Mouse (Mus musculus): ENCODE data around the gene Atp6v1f. TPM values are rescaled to one million over a fixed set of nuclear protein-coding genes. Genes with fewer than 3 reads are reported as not detected.

The Atp6v1f gene
- total RNA-seq, 2 experiments from 2014 or later: 246 to 249 TPM

GRCm38 (mm10) chr6:29445354-29445753 lies 22.2 kb upstream of the Atp6v1f start:
- intact Hi-C loops (cut with DNase I): no loop called here
- peak in 1 of 2 experiments; percentile 33 for DNase-seq (ENCODE audit: extremely low spot score in 1 of 2, low spot score in 2 of 2)

- intact Hi-C loops (cut with DNase I): no loop called here
- no peak for DNase-seq (ENCODE audit: extremely low spot score in 1 of 2, low spot score in 2 of 2)
These were observed 17.7 kb upstream of the Atp6v1f start for GRCm38 (mm10) chr6:29449858-29450257.

- no peak for DNase-seq (ENCODE audit: extremely low spot score in 1 of 2, low spot score in 2 of 2)
- intact Hi-C loops (cut with DNase I): no loop called here
These were observed 16.9 kb upstream of the Atp6v1f start for GRCm38 (mm10) chr6:29450667-29451066.

GRCm38 (mm10) chr6:29461502-29461901 lies 6.0 kb upstream of the Atp6v1f start:
- intact Hi-C loops (cut with DNase I): no loop called here
- no peak for DNase-seq (ENCODE audit: extremely low spot score in 1 of 2, low spot score in 2 of 2)

- intact Hi-C loops (cut with DNase I): no loop called here
- no peak for DNase-seq (ENCODE audit: extremely low spot score in 1 of 2, low spot score in 2 of 2)
These were observed 4.1 kb upstream of the Atp6v1f start for GRCm38 (mm10) chr6:29463388-29463787.

GRCm38 (mm10) chr6:29468851-29469250 lies 1.3 kb downstream of the Atp6v1f start:
- intact Hi-C loops (cut with DNase I): no loop called here

GRCm38 (mm10) chr6:29471137-29471536 lies 3.6 kb downstream of the Atp6v1f start, which contains the start of gene Atp6v1fnb:
TSS of gene Atp6v1fnb (plus strand) at chr6:29471437.
- intact Hi-C loops (cut with DNase I): no loop called here
- no peak for DNase-seq (ENCODE audit: extremely low spot score in 1 of 2, low spot score in 2 of 2)

More at GRCm38 (mm10) chr6:29468851-29469250, 1.3 kb downstream of the Atp6v1f start:
- DNase-seq (ENCODE audit: extremely low spot score in 1 of 2, low spot score in 2 of 2): no peak

GRCm38 (mm10) chr6:29473941-29474691 lies 6.6 kb downstream of the Atp6v1f start:
- DNase-seq (ENCODE audit: extremely low spot score in 1 of 2, low spot score in 2 of 2): peak; percentile 46 to 90
- intact Hi-C loops (cut with DNase I): no loop called here

- intact Hi-C loops (cut with DNase I): no loop called here
- DNase-seq (ENCODE audit: extremely low spot score in 1 of 2, low spot score in 2 of 2): no peak
These were observed 7.2 kb downstream of the Atp6v1f start for GRCm38 (mm10) chr6:29474736-29475135.

GRCm38 (mm10) chr6:29482691-29483090 lies 15.2 kb downstream of the Atp6v1f start:
- intact Hi-C loops (cut with DNase I): no loop called here
- no peak for DNase-seq (ENCODE audit: extremely low spot score in 1 of 2, low spot score in 2 of 2)

- DNase-seq (ENCODE audit: extremely low spot score in 1 of 2, low spot score in 2 of 2): peak in 1 of 2 experiments; percentile 69
- intact Hi-C loops (cut with DNase I): no loop called here
These were observed 17.4 kb downstream of the Atp6v1f start for GRCm38 (mm10) chr6:29484716-29485559.

- intact Hi-C loops (cut with DNase I): no loop called here
- no peak for DNase-seq (ENCODE audit: extremely low spot score in 1 of 2, low spot score in 2 of 2)
These were observed 18.4 kb downstream of the Atp6v1f start for GRCm38 (mm10) chr6:29485951-29486350.

- intact Hi-C loops (cut with DNase I): no loop called here
- no peak for DNase-seq (ENCODE audit: extremely low spot score in 1 of 2, low spot score in 2 of 2)
These were observed 26.6 kb downstream of the Atp6v1f start for GRCm38 (mm10) chr6:29494101-29494500.

GRCm38 (mm10) chr6:29496270-29496669 lies 28.8 kb downstream of the Atp6v1f start:
- intact Hi-C loops (cut with DNase I): no loop called here
- DNase-seq (ENCODE audit: extremely low spot score in 1 of 2, low spot score in 2 of 2): no peak

- intact Hi-C loops (cut with DNase I): no loop called here
- DNase-seq (ENCODE audit: extremely low spot score in 1 of 2, low spot score in 2 of 2): no peak
These were observed 30.3 kb downstream of the Atp6v1f start for GRCm38 (mm10) chr6:29497791-29498190.

- intact Hi-C loops (cut with DNase I): no loop called here
- DNase-seq (ENCODE audit: extremely low spot score in 1 of 2, low spot score in 2 of 2): no peak
These were observed 32.7 kb downstream of the Atp6v1f start for GRCm38 (mm10) chr6:29500177-29500576.

- no peak for DNase-seq (ENCODE audit: extremely low spot score in 1 of 2, low spot score in 2 of 2)
- intact Hi-C loops (cut with DNase I): no loop called here
These were observed 33.3 kb downstream of the Atp6v1f start for GRCm38 (mm10) chr6:29500810-29501209.

- intact Hi-C loops (cut with DNase I): no loop called here
These were observed 34.1 kb downstream of the Atp6v1f start for GRCm38 (mm10) chr6:29501599-29501998.

GRCm38 (mm10) chr6:29505493-29505892 lies 38.0 kb downstream of the Atp6v1f start:
- no peak for DNase-seq (ENCODE audit: extremely low spot score in 1 of 2, low spot score in 2 of 2)
- intact Hi-C loops (cut with DNase I): no loop called here

More at GRCm38 (mm10) chr6:29501599-29501998, 34.1 kb downstream of the Atp6v1f start:
- DNase-seq (ENCODE audit: extremely low spot score in 1 of 2, low spot score in 2 of 2): no peak

GRCm38 (mm10) chr6:29506834-29507233 lies 39.3 kb downstream of the Atp6v1f start:
- no peak for DNase-seq (ENCODE audit: extremely low spot score in 1 of 2, low spot score in 2 of 2)
- intact Hi-C loops (cut with DNase I): no loop called here

All from left cerebral cortex, postnatal 10 days (tissue).